Mouse (Mus musculus) right cerebral cortex, postnatal 25 days (tissue): ENCODE measurements around the gene Zfp830.

ENCODE experiments used
- DNase-seq: peaks from one replicate; pipeline ENCODE4 v3.0.0; 2022

The Zfp830 gene

DNA sequence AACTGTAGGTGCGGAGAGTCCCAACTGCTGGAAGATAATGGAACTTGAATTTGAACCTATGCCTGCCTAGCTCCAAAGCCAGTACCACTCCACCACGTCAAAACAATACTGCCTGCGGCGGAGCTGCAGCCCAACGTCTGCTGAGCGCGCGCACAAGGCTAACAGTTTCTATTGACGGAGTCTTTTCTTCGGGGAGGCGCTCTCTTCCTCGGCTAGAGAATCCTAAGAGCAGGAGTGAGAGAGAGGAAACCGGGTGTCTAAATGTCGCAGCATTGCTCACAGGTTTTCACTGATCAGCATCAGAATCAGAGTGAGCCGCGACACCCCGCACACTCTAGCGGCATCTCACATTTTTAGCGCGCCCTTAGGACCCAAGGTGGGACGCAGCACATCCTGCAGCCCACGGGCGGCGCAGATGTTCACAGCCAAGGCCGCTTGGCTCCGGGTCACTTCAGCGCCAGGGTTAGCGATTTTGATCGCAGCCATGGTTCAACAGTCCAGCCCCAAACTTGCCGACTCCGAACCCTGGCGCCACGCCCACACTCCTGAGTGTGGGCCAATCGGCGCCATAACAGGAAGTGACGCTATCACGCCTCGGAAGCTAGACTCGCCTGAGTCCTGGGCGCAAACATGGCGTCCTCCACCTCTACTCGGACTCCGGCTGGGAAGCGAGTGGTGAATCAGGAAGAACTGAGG, at the start of gene Zfp830, which contains the start of gene Cct6b:
Zfp830 (plus strand) TSS at position 604 of the 696 bp plus-strand sequence.
Cct6b (minus strand) TSS at position 580 of the 696 bp plus-strand sequence.
- peak; percentile 92 for DNase-seq

DNA sequence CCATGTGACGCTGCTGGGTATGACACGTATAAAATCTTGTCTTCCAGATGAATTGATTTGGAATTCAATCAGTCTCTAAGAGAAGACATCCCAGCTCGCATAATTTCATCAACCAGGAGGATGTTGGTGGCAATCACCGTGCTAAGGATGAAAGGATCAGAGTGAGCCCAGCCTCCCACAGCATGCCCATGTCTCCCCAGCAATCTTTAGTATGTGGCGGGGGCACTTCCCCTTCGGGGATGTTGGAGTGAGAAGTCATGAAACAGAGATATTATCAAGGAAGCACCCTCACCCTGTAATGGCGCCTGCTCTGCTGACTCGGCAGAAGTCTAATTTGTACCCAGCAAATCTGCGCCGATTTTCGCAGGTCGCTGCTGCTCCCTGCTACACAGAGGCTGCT, 44.9 kb upstream of the Zfp830 start:
- DNase-seq: no peak

GRCm38 (mm10) chr11:82726862-82727261, 37.3 kb upstream of the Zfp830 start:
- no peak for DNase-seq

DNA sequence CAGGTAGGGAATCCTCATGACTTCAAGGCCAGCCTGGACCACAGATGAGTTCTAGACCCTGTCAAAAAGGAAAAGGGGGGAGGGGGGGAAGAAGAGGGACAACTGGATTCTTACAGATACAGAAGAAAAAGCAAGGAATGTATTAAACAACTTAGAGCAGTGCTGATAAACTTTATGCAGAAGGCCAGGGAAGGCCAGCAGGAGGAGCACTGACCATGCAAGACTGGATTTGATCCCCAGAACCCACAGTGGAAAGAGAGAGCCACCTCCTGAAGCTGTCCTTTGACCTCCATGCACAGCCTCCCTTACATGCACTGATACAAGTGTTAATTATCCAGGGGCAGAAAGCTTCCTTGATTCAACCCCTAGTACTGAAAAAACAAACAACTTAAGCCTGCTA, 29.9 kb upstream of the Zfp830 start:
- DNase-seq: no peak

GRCm38 (mm10) chr11:82739006-82739405, 25.1 kb upstream of the Zfp830 start:
- no peak for DNase-seq

DNA sequence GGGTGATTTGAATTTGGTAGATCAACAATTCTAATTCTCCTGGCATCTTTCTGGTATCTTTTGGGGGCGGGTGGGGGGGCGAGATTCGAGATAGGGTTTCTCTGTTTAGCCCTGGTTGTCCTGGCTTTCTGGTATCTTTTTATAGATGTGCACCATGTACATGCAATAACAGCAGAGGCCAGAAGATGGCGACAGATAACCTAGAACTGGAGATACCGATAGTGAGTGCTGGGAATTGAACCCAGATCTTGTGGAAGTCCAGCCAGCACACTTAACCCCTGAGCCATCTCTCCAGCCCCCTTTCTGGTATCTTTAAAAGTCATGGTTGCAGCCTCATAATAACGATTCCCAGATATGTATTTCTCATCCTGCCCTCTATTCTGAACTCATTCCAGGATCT, 18.0 kb upstream of the Zfp830 start:
- DNase-seq: no peak

GRCm38 (mm10) chr11:82746857-82747366, 17.2 kb upstream of the Zfp830 start:
- no peak for DNase-seq

- DNase-seq: no peak
Observed at GRCm38 (mm10) chr11:82752349-82753115, 11.6 kb upstream of the Zfp830 start.

DNA sequence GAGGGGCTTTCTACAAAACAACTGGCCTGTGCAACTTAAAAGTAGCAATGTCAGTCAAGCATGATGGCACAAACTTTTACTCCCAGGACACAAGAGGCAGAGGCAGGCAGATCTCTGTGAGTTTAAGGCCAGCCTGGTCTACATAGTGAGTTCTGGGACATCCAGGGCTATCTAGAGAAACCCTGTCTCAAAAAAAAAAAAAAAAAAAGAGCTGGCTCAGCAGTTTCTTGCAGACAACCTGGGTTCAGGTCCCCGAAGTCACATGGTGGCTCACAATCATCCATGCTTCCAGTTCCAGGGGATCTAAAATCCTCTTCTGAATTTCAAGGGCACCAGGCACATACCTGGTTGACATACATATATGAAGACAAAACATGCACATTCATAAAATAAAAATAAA, 8.2 kb upstream of the Zfp830 start:
- no peak for DNase-seq

GRCm38 (mm10) chr11:82762286-82762829, 1.8 kb upstream of the Zfp830 start:
- no peak for DNase-seq

GRCm38 (mm10) chr11:82763261-82763660, 884 bp upstream of the Zfp830 start:
- DNase-seq: no peak

GRCm38 (mm10) chr11:82764438-82764924, 336 bp downstream of the Zfp830 start:
- DNase-seq: no peak

- no peak for DNase-seq
Observed at GRCm38 (mm10) chr11:82780134-82780533, 16.0 kb downstream of the Zfp830 start.

DNA sequence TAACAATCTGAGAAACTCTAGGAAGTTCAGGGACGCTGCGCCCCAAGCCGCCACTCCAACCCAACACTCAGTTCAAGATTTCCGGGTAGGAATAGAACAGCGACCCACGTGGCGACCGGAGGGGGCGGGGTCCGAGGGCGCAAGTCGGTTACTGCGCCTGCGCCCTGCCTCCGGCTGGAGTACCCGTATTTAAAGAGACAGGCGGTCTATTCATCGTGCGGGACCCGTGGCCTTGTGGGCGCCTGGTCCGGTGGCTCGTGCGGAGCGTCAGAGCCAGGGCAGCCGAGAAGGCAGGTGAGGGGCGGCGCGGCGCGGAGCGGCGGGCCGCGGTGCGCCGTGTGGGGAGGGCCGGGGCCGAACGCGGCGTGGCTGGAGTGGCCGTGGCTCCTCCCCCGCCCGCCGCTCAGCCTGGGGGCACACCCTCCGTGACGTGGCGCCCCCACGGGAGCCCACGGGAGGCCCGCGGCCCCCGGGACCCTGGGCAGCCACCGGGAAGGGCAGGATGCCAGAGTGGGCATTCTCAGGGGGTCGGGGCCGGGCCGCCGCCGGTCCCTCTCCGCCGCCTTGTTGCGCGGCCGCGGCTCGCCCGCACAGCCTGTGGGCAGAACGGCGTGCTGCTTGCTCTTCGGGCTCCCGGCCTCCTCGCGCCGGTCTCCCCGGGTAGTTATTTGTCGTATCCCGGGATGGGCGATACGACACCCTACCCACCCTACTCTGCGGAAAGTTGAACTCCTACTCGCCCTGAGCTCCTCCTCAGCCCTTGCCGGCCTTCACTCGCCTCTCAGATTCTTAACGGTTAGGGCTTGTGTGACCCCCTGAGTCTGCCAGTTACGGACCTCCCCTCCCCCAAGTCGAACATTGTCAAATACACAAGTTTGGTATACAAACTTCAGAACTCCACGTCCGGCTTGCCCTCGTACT, 17.1 kb downstream of the Zfp830 start, which contains the start of gene Lig3:
Lig3 (plus strand) TSS at position 126 of the 921 bp plus-strand sequence.
- DNase-seq: peak; percentile 92

- no peak for DNase-seq
Observed at GRCm38 (mm10) chr11:82782197-82782596, 18.1 kb downstream of the Zfp830 start.

GRCm38 (mm10) chr11:82783453-82783852, 19.3 kb downstream of the Zfp830 start:
- DNase-seq: no peak

GRCm38 (mm10) chr11:82806656-82807055, 42.5 kb downstream of the Zfp830 start:
- DNase-seq: no peak

- DNase-seq: no peak
Observed at GRCm38 (mm10) chr11:82807370-82807769, 43.2 kb downstream of the Zfp830 start.

DNA sequence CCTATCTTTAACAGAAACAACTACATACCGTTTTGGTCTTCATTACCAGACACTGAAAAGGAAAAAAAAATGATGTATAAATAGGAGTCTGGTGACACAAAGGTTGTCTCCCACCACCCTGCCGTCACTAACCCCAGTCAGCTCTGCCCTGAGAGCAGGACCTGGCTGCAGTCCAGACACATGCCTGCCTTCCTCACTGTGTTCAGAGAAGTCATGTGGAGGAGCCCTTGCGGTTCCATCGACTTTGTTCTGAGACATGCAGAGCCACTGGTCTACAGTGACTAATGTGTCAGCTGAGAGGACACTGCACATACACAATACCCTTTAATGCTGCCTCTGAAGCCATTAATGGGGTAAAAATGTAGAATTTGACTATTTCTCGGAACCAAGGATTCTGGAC, 44.3 kb downstream of the Zfp830 start:
- no peak for DNase-seq
